Mouse (Mus musculus): Measurements from ENCODE around the gene Gm11213. TPM values are rescaled to one million over a fixed set of nuclear protein-coding genes. Genes with fewer than 3 reads are reported as not detected.
A peak's percentile ranks its signal among the peaks of the same experiment; 100 is the strongest.

The Gm11213 gene
- polyA plus RNA-seq, 1 experiment from 2014 or later, result not detected

DNA sequence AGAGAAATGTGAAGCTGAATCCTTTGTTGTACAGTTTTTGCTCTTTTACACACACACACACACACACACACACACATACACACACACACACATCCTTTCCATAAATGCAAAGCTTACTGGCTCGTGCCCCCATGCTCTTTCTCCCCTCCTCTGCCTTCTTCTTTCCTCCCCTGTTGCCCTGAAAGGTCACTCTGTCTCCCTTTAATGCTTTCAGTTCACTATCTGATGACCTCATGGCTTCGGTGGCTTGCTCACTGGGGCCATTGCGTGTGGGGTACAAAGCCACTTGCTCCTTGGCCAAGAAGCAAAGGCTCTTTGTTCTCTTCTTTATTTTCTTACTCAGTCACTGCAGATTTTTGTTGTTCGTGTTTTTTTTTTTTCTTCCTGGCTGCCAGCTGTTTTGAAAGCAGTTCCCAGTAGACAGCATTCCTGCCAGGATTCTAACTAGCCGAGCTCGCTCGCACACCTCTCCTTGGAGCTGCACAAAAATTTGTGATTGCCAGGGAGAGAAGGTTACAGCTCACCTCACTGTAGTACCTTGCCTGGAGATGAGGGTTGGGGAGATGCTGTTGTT is 34.8 kb downstream of the Gm11213 start:
- H3K36me3 ChIP-seq, result no peaks in the 10 kb centered on the region
- WGBS, result 29% methylated on average over 7 of the region's 7 CpGs
- peaks cover 7% of the 10 kb centered on the region for H3K4me1 ChIP-seq (replicated peaks)
- no peak for ATAC-seq (ENCODE audit: low read depth)
- H3K9ac ChIP-seq, result peak overlapping the region; percentile 38; the same call in 1 of the 2 replicates
- H3K4me2 ChIP-seq, result no peak overlapping the region
- H3K27ac ChIP-seq (replicated peaks), result no peak overlapping the region
- no peaks in the 10 kb centered on the region for H3K9me3 ChIP-seq
- H3K27me3 ChIP-seq, result no peaks in the 10 kb centered on the region
- H3K4me3 ChIP-seq, result no peak overlapping the region

- no peak overlapping the region for H3K9ac ChIP-seq
- H3K4me2 ChIP-seq, result no peak overlapping the region
- WGBS, result 87% methylated on average over 8 of the region's 8 CpGs
- H3K4me3 ChIP-seq, result no peak overlapping the region
- no peaks in the 10 kb centered on the region for H3K36me3 ChIP-seq
- no peak overlapping the region for H3K27ac ChIP-seq (replicated peaks)
- no peaks in the 10 kb centered on the region for H3K27me3 ChIP-seq
- H3K4me1 ChIP-seq (replicated peaks), result peaks cover 7% of the 10 kb centered on the region
- ATAC-seq (ENCODE audit: low read depth), result no peak
- no peaks in the 10 kb centered on the region for H3K9me3 ChIP-seq
Observed at GRCm38 (mm10) chr4:63569322-63569721, 35.7 kb downstream of the Gm11213 start.

- Histone ChIP-seq H3K4me3 (no peak overlapping the region), H3K27ac (replicated peaks) (no peak overlapping the region), H3K9ac (no peak overlapping the region), H3K9me3 (no peaks in the 10 kb centered on the region), H3K4me1 (replicated peaks) (peaks cover 7% of the 10 kb centered on the region), H3K27me3 (no peaks in the 10 kb centered on the region), H3K4me2 (no peak overlapping the region), H3K36me3 (no peaks in the 10 kb centered on the region)
- 89% methylated on average over 10 of the region's 10 CpGs for WGBS
- no peak for ATAC-seq (ENCODE audit: low read depth)
Observed at GRCm38 (mm10) chr4:63567712-63568390, 37.2 kb downstream of the Gm11213 start.

- 85% methylated on average over 4 of the region's 4 CpGs for WGBS
Observed at GRCm38 (mm10) chr4:63562742-63563141, 42.3 kb downstream of the Gm11213 start.

GRCm38 (mm10) chr4:63561861-63562675 is 43.0 kb downstream of the Gm11213 start:
- no peaks in the 10 kb centered on the region for H3K27me3 ChIP-seq
- H3K27ac ChIP-seq (replicated peaks), result no peak overlapping the region
- no peaks in the 10 kb centered on the region for H3K9me3 ChIP-seq
- H3K4me3 ChIP-seq, result no peak overlapping the region
- H3K4me1 ChIP-seq (replicated peaks), result peaks cover 31% of the 10 kb centered on the region
- no peak overlapping the region for H3K9ac ChIP-seq
- no peaks in the 10 kb centered on the region for H3K36me3 ChIP-seq
- ATAC-seq (ENCODE audit: low read depth), result no peak
- WGBS, result 84% methylated on average over 7 of the region's 7 CpGs
- H3K4me2 ChIP-seq, result no peak overlapping the region

More at GRCm38 (mm10) chr4:63562742-63563141, 42.3 kb downstream of the Gm11213 start:
- Histone ChIP-seq H3K9ac (no peak overlapping the region), H3K27ac (replicated peaks) (no peak overlapping the region), H3K4me1 (replicated peaks) (peaks cover 24% of the 10 kb centered on the region), H3K4me3 (no peak overlapping the region), H3K27me3 (no peaks in the 10 kb centered on the region), H3K9me3 (no peaks in the 10 kb centered on the region), H3K36me3 (no peaks in the 10 kb centered on the region), H3K4me2 (no peak overlapping the region)
- no peak for ATAC-seq (ENCODE audit: low read depth)

- Histone ChIP-seq H3K4me1 (replicated peaks) (peaks cover 32% of the 10 kb centered on the region), H3K4me3 (no peak overlapping the region), H3K27me3 (no peaks in the 10 kb centered on the region), H3K27ac (replicated peaks) (no peak overlapping the region), H3K9ac (no peak overlapping the region), H3K4me2 (no peak overlapping the region; the same call in 1 of the 2 replicates), H3K36me3 (no peaks in the 10 kb centered on the region; the same call in 1 of the 2 replicates), H3K9me3 (no peaks in the 10 kb centered on the region)
- WGBS, result 62% methylated on average over 8 of the region's 8 CpGs
- no peak for ATAC-seq (ENCODE audit: low read depth)
Observed at GRCm38 (mm10) chr4:63560079-63560478, 45.0 kb downstream of the Gm11213 start.

DNA sequence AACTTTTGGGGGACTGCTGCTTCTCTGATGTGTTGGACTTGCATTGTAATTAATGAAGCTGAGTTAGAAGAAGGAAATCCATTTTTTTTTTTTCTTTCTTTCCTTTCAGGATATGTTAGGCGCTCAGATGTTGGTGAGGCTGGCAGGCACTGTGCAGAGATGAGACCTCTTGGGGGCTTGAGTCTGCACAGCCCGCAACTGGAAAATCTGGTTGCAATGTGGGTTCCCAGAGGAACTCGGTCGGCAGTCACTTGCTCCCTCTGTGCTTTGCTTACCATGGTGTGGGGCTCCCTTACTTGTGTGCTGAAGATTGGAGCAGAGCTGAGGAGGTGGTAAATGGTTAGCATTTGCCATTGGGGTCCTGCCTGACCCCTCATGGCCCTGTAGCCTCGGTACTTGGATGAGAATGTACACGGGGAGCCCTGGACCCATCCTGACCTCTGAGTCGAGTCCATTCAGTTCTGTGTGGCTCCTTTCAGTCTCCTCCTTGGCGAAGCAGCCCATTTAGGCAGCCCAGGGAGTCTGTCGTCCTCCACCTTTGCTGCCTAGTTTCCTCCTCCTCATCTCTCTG is 45.8 kb downstream of the Gm11213 start:
- 37% methylated on average over 9 of the region's 9 CpGs for WGBS
- Histone ChIP-seq H3K27me3 (no peaks in the 10 kb centered on the region), H3K36me3 (no peaks in the 10 kb centered on the region; the same call in 1 of the 2 replicates), H3K9me3 (no peaks in the 10 kb centered on the region), H3K9ac (peak overlapping the region; percentile 82), H3K4me3 (peak overlapping the region; percentile 63), H3K27ac (replicated peaks) (no peak overlapping the region), H3K4me2 (peak overlapping the region; percentile 78), H3K4me1 (replicated peaks) (peaks cover 32% of the 10 kb centered on the region)
- ATAC-seq (ENCODE audit: low read depth), result peak; percentile 25; the same call in 1 of the 2 replicates

- peak; percentile 70 for ATAC-seq (ENCODE audit: low read depth)
- no peak within 1 kb of the TSS for H3K27ac ChIP-seq (replicated peaks)
- under 1% methylated on average over 71 of the region's 81 CpGs for WGBS
Observed at GRCm38 (mm10) chr4:63558407-63559081, 46.5 kb downstream of the Gm11213 start, which contains the start of gene Tmem268. Tmem268 (plus strand) TSS chr4:63558781.

GRCm38 (mm10) chr4:63557124-63558059 is 47.7 kb downstream of the Gm11213 start:
- Histone ChIP-seq H3K36me3 (peaks cover 8% of the 10 kb centered on the region), H3K27me3 (no peaks in the 10 kb centered on the region), H3K4me3 (no peak overlapping the region), H3K9me3 (no peaks in the 10 kb centered on the region), H3K4me1 (replicated peaks) (peaks cover 32% of the 10 kb centered on the region), H3K27ac (replicated peaks) (no peak overlapping the region), H3K9ac (no peak overlapping the region), H3K4me2 (no peak overlapping the region)
- ATAC-seq (ENCODE audit: low read depth), result 0 out of 2 replicates have a peak, but pooled peaks have one; percentile 16
- 22% methylated on average over 16 of the region's 16 CpGs for WGBS

More at GRCm38 (mm10) chr4:63558407-63559081, 46.5 kb downstream of the Gm11213 start, which contains the start of gene Tmem268:
- Histone ChIP-seq H3K4me2 (peak within 1 kb of the TSS; percentile 78), H3K9ac (peak within 1 kb of the TSS; percentile 82), H3K4me3 (peak within 1 kb of the TSS; percentile 63), H3K9me3 (no peaks in the 10 kb centered on the region), H3K36me3 (no peaks in the 10 kb centered on the region; the same call in 1 of the 2 replicates), H3K27me3 (no peaks in the 10 kb centered on the region), H3K4me1 (replicated peaks) (peaks cover 32% of the 10 kb centered on the region)

DNA sequence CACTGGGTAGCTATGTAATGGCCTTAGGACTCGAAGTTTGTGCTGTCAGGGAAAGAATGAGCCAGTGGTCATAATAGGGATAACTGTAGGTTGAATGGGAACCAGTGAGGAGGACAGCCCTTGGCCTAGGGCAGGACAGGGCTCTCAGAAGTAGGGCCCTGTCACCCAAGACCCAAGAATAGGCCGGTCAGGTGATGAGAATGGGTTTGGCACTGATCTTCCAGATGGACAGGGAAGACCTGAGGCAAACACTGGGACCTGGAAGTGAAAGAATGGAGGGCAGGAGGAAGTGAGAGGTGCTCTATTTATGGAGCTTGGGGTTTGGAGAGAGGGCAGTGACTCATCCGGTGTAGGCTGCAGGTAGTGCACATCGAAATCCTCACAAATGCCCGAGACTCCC is 48.4 kb downstream of the Gm11213 start:
- ATAC-seq (ENCODE audit: low read depth), result no peak
- Histone ChIP-seq H3K4me2 (no peak overlapping the region), H3K9ac (no peak overlapping the region; the same call in 1 of the 2 replicates), H3K9me3 (no peaks in the 10 kb centered on the region), H3K36me3 (peaks cover 15% of the 10 kb centered on the region), H3K27ac (replicated peaks) (no peak overlapping the region), H3K4me1 (replicated peaks) (peaks cover 32% of the 10 kb centered on the region), H3K27me3 (no peaks in the 10 kb centered on the region), H3K4me3 (no peak overlapping the region)
- 70% methylated on average over 5 of the region's 5 CpGs for WGBS

Data from neural tube, embryonic 13.5 days (tissue).